Comparison of ENCODE assay signal across 8 mouse cellular contexts in the genomic region with DNA sequence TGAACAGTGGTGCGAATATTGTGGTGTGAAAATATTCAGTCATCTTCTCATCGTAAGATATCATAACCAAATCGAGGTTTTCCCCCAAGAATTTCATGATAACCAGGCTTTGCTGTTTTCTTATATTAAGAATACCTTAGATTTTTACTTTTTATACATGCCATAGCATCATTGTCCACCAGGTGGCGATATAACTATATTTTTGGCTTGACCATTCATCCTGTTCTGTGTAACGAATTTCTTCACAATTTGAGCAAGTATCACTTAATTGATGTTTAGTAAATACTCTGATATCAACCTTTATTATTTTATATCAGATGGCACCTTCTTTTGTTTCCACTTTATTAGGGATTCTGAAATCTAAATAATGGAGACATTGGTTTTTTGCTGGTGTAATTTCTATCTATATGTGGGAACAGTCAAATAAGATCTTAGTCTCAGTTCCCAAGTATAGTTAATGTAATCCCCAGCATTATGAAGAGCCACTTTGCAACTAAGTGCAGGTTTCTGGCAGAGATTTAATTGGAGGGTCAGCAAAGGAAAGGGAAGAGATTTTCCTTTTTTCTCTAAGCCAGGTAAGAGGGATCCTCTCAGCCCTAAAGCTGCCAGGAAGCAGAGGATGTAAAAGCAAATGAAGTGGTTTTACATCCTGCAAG.
A peak's percentile ranks its signal among the peaks of the same experiment; 100 is the strongest.
DNase-seq lines count a peak whose midpoint lies in the region; ATAC-seq and TF ChIP-seq lines count a peak whose summit lies in the region.

No protein-coding gene starts in this region.

- peak; percentile 9 to 10 for DNase-seq in kidney, postnatal 36 days
- DNase-seq in ES-CJ7 (ENCODE audit: low read depth, low spot score), result peak; percentile 28
- peak; percentile 79 for DNase-seq in brain, embryonic 14.5 days (ENCODE audit: low read depth)
- peak; percentile 82 for DNase-seq in hindbrain, postnatal 0 days (ENCODE audit: low spot score)
- DNase-seq in stomach, postnatal 0 days (ENCODE audit: low spot score), result no peak
- DNase-seq in thymus, adult 2 months, result no peak
- no peak for DNase-seq in frontal cortex, postnatal 10 days (ENCODE audit: low spot score in 2 of 2)

- no peak for ATAC-seq in kidney, embryonic 15.5 days (replicated peaks; ENCODE audit: low FRiP score)
- ATAC-seq in hindbrain, postnatal 0 days, result no peak
- ATAC-seq in stomach, postnatal 0 days (ENCODE audit: low FRiP score, low TSS enrichment), result no peak

- no peaks in the 10 kb centered on the region for H3K27me3 ChIP-seq in kidney, embryonic 15.5 days
- no peaks in the 10 kb centered on the region for H3K27me3 ChIP-seq in hindbrain, postnatal 0 days (ENCODE audit: insufficient read depth, low read length)
- H3K27me3 ChIP-seq in stomach, postnatal 0 days (ENCODE audit: control insufficient read depth, insufficient read depth, low read length), result no peaks in the 10 kb centered on the region
- no peaks in the 10 kb centered on the region for H3K27me3 ChIP-seq in thymus, adult 2 months (ENCODE audit: control insufficient read depth, insufficient read depth, low read length)

- no peaks in the 10 kb centered on the region for H3K9me3 ChIP-seq in kidney, embryonic 15.5 days (replicated peaks)
- H3K9me3 ChIP-seq in hindbrain, postnatal 0 days (ENCODE audit: low read length), result no peaks in the 10 kb centered on the region
- H3K9me3 ChIP-seq in stomach, postnatal 0 days (ENCODE audit: control insufficient read depth, low read length), result no peaks in the 10 kb centered on the region

- no peak overlapping the region for H3K4me3 ChIP-seq in kidney, embryonic 15.5 days (replicated peaks)
- no peak overlapping the region for H3K4me3 ChIP-seq in hindbrain, postnatal 0 days (ENCODE audit: low read length)
- H3K4me3 ChIP-seq in stomach, postnatal 0 days (ENCODE audit: low read depth, low read length), result no peak overlapping the region
- H3K4me3 ChIP-seq in thymus, adult 2 months (ENCODE audit: control insufficient read depth, insufficient read depth, low read length), result no peak overlapping the region

- TF ChIP-seq CTCF in brain, embryonic 14.5 days (IDR thresholded peaks at IDR 0.05; ENCODE audit: borderline replicate concordance, extremely low read depth, insufficient read depth, insufficient read length), result no peak
- TF ChIP-seq CTCF in hindbrain, postnatal 0 days (IDR thresholded peaks at IDR 0.05; ENCODE audit: low read depth), result peak; percentile 78
- TF ChIP-seq CTCF in stomach, postnatal 0 days (IDR thresholded peaks at IDR 0.05; ENCODE audit: low read depth), result peak; percentile 78
- TF ChIP-seq CTCF in thymus, adult 2 months (IDR thresholded peaks at IDR 0.05; ENCODE audit: borderline replicate concordance, control insufficient read depth, extremely low read depth, insufficient read depth, low read length, poor library complexity), result no peak

- TF ChIP-seq EP300 in stomach, postnatal 0 days (optimal IDR thresholded peaks at IDR 0.05), result no peak

- no peak for TF ChIP-seq POLR2A in brain, embryonic 14.5 days (IDR thresholded peaks at IDR 0.05; ENCODE audit: borderline replicate concordance, extremely low read depth, insufficient read depth, insufficient read length, poor library complexity, severe bottlenecking)
- no peak for TF ChIP-seq POLR2A in thymus, adult 2 months (IDR thresholded peaks at IDR 0.05; ENCODE audit: control insufficient read depth, extremely low read depth, insufficient read depth, low read length, poor library complexity)

- no peaks in the 10 kb centered on the region for H3K4me1 ChIP-seq in kidney, embryonic 15.5 days
- H3K4me1 ChIP-seq in hindbrain, postnatal 0 days (ENCODE audit: insufficient read depth, low read length), result no peaks in the 10 kb centered on the region
- no peaks in the 10 kb centered on the region for H3K4me1 ChIP-seq in stomach, postnatal 0 days (replicated peaks; ENCODE audit: control insufficient read depth, insufficient read depth)
- no peaks in the 10 kb centered on the region for H3K4me1 ChIP-seq in thymus, adult 2 months (replicated peaks; ENCODE audit: control insufficient read depth, insufficient read depth, low read length)

- WGBS in kidney, embryonic 15.5 days, result 12% methylated on average over 5 of the region's 5 CpGs
- WGBS in hindbrain, postnatal 0 days, result 8% methylated on average over 5 of the region's 5 CpGs
- WGBS in stomach, postnatal 0 days, result 8% methylated on average over 5 of the region's 5 CpGs
- WGBS in thymus, adult 2 months, result 17% methylated on average over 5 of the region's 5 CpGs

- no peak overlapping the region for H3K4me2 ChIP-seq in kidney, embryonic 15.5 days
- no peak overlapping the region for H3K4me2 ChIP-seq in hindbrain, postnatal 0 days (ENCODE audit: low read depth, low read length)
- H3K4me2 ChIP-seq in stomach, postnatal 0 days (replicated peaks; ENCODE audit: low read depth), result no peak overlapping the region

- H3K9ac ChIP-seq in kidney, embryonic 15.5 days, result no peak overlapping the region
- no peak overlapping the region for H3K9ac ChIP-seq in hindbrain, postnatal 0 days (replicated peaks; ENCODE audit: low read length)
- no peak overlapping the region for H3K9ac ChIP-seq in stomach, postnatal 0 days (ENCODE audit: low read length)

- H3K36me3 ChIP-seq in kidney, embryonic 15.5 days, result no peaks in the 10 kb centered on the region
- no peaks in the 10 kb centered on the region for H3K36me3 ChIP-seq in hindbrain, postnatal 0 days (ENCODE audit: insufficient read depth, low read length)
- H3K36me3 ChIP-seq in stomach, postnatal 0 days (ENCODE audit: control insufficient read depth, insufficient read depth, low read length), result no peaks in the 10 kb centered on the region
- no peaks in the 10 kb centered on the region for H3K36me3 ChIP-seq in thymus, adult 2 months (ENCODE audit: control insufficient read depth, insufficient read depth, low read length)

- no peak overlapping the region for H3K27ac ChIP-seq in kidney, embryonic 15.5 days
- H3K27ac ChIP-seq in hindbrain, postnatal 0 days, result no peak overlapping the region
- no peak overlapping the region for H3K27ac ChIP-seq in stomach, postnatal 0 days (replicated peaks)
- no peak overlapping the region for H3K27ac ChIP-seq in thymus, adult 2 months (ENCODE audit: control insufficient read depth, insufficient read depth, low read length)

Comparison
In these comparisons a context has a peak if more than half of its experiments do, and no peak if none do; other contexts are left out.
1. DNase-seq: peak in kidney, postnatal 36 days (2 of 2), ES-CJ7 (single experiment), brain, embryonic 14.5 days (single experiment) and hindbrain, postnatal 0 days (single experiment); none in stomach, postnatal 0 days (single experiment), thymus, adult 2 months (single experiment) and frontal cortex, postnatal 10 days (0 of 2).
2. CTCF ChIP-seq: peak in hindbrain, postnatal 0 days (single experiment) and stomach, postnatal 0 days (single experiment); none in brain, embryonic 14.5 days (single experiment) and thymus, adult 2 months (single experiment).